Mouse (Mus musculus) G1E (cell line): ENCODE measurements around the gene Srarp.

Source experiments
- CTCF ChIP-seq: IDR thresholded peaks from 2 replicates; pipeline ENCODE4 v1.5.1; 2012; ENCODE audit warnings: low read depth, low read length, inconsistent platforms, mixed read lengths
- GATA1 ChIP-seq: IDR thresholded peaks from 2 replicates; pipeline ENCODE4 v1.6.1; 2012; ENCODE audit warnings: borderline replicate concordance, low read length, inconsistent platforms, mixed read lengths
- POLR2AphosphoS5 ChIP-seq: IDR thresholded peaks from 2 replicates; pipeline ENCODE4 v1.6.1; 2012; ENCODE audit warnings: low read depth, low read length, inconsistent platforms; ENCODE audit not compliant: insufficient replicate concordance
- TAL1 ChIP-seq: conservative IDR thresholded peaks from 2 replicates; pipeline ENCODE4 v1.6.1; 2012; ENCODE audit warnings: low read depth, low read length, inconsistent platforms, mixed read lengths

DNA sequence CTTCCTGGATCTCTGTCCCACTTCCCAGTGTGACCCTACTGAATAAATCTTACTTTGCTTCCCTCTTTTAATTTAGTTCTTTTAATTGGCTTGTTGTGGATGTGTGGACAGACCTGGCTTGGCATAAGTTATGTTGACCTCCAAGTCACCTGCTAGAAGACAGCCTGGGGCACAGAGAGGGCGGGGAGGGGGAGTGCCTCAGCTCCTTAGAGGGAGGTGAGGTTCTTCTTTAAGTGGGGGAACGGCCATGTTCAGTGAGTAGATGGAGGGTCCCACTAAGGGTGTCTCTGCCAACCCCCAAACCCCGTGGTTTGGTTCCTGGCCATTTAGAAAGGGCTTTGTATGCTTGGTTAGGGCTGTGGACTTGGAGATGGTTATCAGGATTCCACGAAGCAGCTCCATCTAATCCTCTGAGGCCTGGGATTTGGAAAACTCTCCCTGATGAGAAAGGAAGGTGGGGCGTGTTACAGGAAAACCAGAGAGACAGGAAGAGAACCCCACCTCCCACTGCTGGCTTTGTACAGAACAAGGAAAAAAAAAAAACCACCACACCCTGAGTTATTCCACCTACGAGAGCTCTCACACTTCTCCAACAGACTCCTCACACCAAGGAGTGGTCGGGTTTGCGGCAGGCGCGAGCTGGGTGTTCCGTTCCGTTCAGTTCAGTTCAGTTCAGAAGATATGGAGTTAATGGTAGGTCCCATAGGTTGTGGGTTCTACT is 3.3 kb upstream of the Srarp start:
- no peak for TF ChIP-seq CTCF
- no peak for TF ChIP-seq POLR2AphosphoS5
- TF ChIP-seq TAL1: no peak
- no peak for TF ChIP-seq GATA1
